Comparison of ENCODE assay signal across 9 mouse cellular contexts in genomic region chr13:50949545-50950226, GRCm38 (mm10).
DNase-seq lines count a peak whose midpoint lies in the region; ATAC-seq and TF ChIP-seq lines count a peak whose summit lies in the region.
"Had no signal": no experiment of that assay in that cellular context is flagged by ENCODE, and none has a peak within 500 bp of the region (broad histone marks: within the 10 kb centered on the region; RNA-seq: fewer than 3 reads in every experiment).

No protein-coding gene starts in this region.

- H3K4me1 ChIP-seq in hindbrain, embryonic 16.5 days (ENCODE audit: control insufficient read depth, insufficient read depth, low read depth, low read length), result no peaks in the 10 kb centered on the region
- H3K4me1 ChIP-seq in midbrain, embryonic 15.5 days, result no peaks in the 10 kb centered on the region
- no peaks in the 10 kb centered on the region for H3K4me1 ChIP-seq in small intestine, adult 2 months (ENCODE audit: control insufficient read depth, insufficient read depth, insufficient read length, low read length)
- H3K4me1 ChIP-seq: megakaryocyte, embryonic 14.5 days had no signal

- no peak for TF ChIP-seq POLR2A in small intestine, adult 2 months (IDR thresholded peaks at IDR 0.05; ENCODE audit: low read depth, low read length)

- H3K27me3 ChIP-seq in hindbrain, embryonic 16.5 days (replicated peaks; ENCODE audit: control insufficient read depth, insufficient read depth, low read length), result no peaks in the 10 kb centered on the region
- no peaks in the 10 kb centered on the region for H3K27me3 ChIP-seq in midbrain, embryonic 15.5 days (replicated peaks)
- H3K27me3 ChIP-seq in small intestine, adult 2 months (ENCODE audit: control insufficient read depth, insufficient read depth, low read length), result no peaks in the 10 kb centered on the region
- H3K27me3 ChIP-seq: megakaryocyte, embryonic 14.5 days had no signal

- peak; percentile 42; the same call in 1 of the 2 replicates for TF ChIP-seq CTCF in small intestine, adult 2 months (IDR thresholded peaks at IDR 0.05; ENCODE audit: extremely low read depth, insufficient read length, insufficient replicate concordance, low read depth, low read length)

- no peaks in the 10 kb centered on the region for H3K36me3 ChIP-seq in hindbrain, embryonic 16.5 days (ENCODE audit: control insufficient read depth, insufficient read depth, low read length)
- H3K36me3 ChIP-seq in midbrain, embryonic 15.5 days (replicated peaks), result no peaks in the 10 kb centered on the region
- no peaks in the 10 kb centered on the region for H3K36me3 ChIP-seq in small intestine, adult 2 months (ENCODE audit: control insufficient read depth, insufficient read depth, low read length)

- no peak overlapping the region for H3K4me3 ChIP-seq in hindbrain, embryonic 16.5 days (ENCODE audit: low read length)
- no peak overlapping the region for H3K4me3 ChIP-seq in midbrain, embryonic 15.5 days
- H3K4me3 ChIP-seq in small intestine, adult 2 months (ENCODE audit: low read depth, low read length), result no peak overlapping the region
- H3K4me3 ChIP-seq: megakaryocyte, embryonic 14.5 days had no signal

- no peak overlapping the region for H3K9ac ChIP-seq in hindbrain, embryonic 16.5 days (ENCODE audit: low read depth, low read length)
- H3K9ac ChIP-seq in midbrain, embryonic 15.5 days, result no peak overlapping the region

- no peak overlapping the region for H3K4me2 ChIP-seq in hindbrain, embryonic 16.5 days (ENCODE audit: low read length)
- H3K4me2 ChIP-seq in midbrain, embryonic 15.5 days, result no peak overlapping the region

- H3K27ac ChIP-seq in hindbrain, embryonic 16.5 days (ENCODE audit: low read depth, low read length), result no peak overlapping the region
- H3K27ac ChIP-seq in midbrain, embryonic 15.5 days, result no peak overlapping the region
- no peak overlapping the region for H3K27ac ChIP-seq in small intestine, adult 2 months (ENCODE audit: insufficient read depth, low read depth, low read length)

- ATAC-seq in frontal cortex, adult (ENCODE audit: low TSS enrichment), result peak; percentile 69
- peak; percentile 90 for ATAC-seq in hindbrain, embryonic 16.5 days
- peak; percentile 86 for ATAC-seq in midbrain, embryonic 15.5 days (replicated peaks)
- ATAC-seq in erythroblast, adult 5-6 weeks (replicated peaks; ENCODE audit: low FRiP score, poor library complexity, severe bottlenecking), result no peak

- H3K9me3 ChIP-seq in hindbrain, embryonic 16.5 days (ENCODE audit: control insufficient read depth, low read length), result no peaks in the 10 kb centered on the region
- no peaks in the 10 kb centered on the region for H3K9me3 ChIP-seq in midbrain, embryonic 15.5 days
- H3K9me3 ChIP-seq: megakaryocyte, embryonic 14.5 days had no signal

- WGBS in hindbrain, embryonic 16.5 days, result 47% methylated on average over 6 of the region's 6 CpGs
- WGBS in midbrain, embryonic 15.5 days, result 43% methylated on average over 6 of the region's 6 CpGs
- WGBS in small intestine, adult 2 months, result 30% methylated on average over 6 of the region's 6 CpGs

- peak; percentile 49 for DNase-seq in T-cell, adult 2 months (ENCODE audit: low spot score)
- DNase-seq in cerebellum, adult 11-12 months, result peak; percentile 37
- peak; percentile 37 to 68 for DNase-seq in left cerebral cortex, adult 8-10 months (ENCODE audit: low spot score in 2 of 2)
